9 mouse cellular contexts compared by ENCODE assay signal in the genomic region with DNA sequence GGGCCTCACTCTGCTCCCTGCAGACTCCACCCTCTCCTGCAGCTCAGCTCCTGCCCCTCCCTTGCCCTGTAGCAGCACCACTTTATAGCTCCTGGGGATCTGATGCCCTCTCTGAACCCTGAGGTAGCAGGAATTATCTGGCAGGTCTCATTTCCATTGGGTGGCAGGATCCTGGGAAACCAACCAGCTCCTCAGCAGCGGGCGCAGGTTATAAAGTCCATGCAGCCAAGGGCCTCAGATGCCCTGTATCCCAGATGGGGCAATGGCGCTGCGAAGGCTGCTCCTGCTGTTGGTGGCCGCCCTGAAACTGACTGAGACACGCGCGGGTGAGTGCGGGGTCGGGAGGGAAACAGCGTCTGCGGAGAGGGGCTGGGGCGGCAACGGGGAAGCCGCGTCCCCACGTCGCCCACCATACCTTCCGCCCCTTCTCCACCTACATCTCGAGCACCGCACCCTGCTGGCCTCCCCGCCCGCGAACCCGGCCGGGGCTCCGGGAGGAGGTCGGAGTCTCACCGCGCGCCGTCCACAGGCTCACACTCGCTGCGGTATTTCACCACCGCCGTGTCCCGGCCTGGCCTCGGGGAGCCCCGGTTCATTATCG. TPM values are rescaled to one million over a fixed set of nuclear protein-coding genes. Genes with fewer than 3 reads are reported as not detected.
A peak's percentile ranks its signal among the peaks of the same experiment; 100 is the strongest.
DNase-seq lines count a peak whose midpoint lies in the region; ATAC-seq and TF ChIP-seq lines count a peak whose summit lies in the region.
"Had no signal": no experiment of that assay in that cellular context is flagged by ENCODE, and none has a peak within 500 bp of the region (broad histone marks: within the 10 kb centered on the region; RNA-seq: fewer than 3 reads in every experiment).

Gene H2-Q2, plus strand, starts transcription at position 172 of the 601 bp plus-strand sequence.

- WGBS in heart, embryonic 13.5 days: 2% methylated on average over 40 of the region's 40 CpGs
- WGBS in hindbrain, postnatal 0 days: under 1% methylated on average over 39 of the region's 40 CpGs
- WGBS in liver, embryonic 16.5 days (ENCODE audit: insufficient replicate concordance): 1% methylated on average over 40 of the region's 40 CpGs

- H3K9me3 ChIP-seq in heart, embryonic 13.5 days: no peaks in the 10 kb centered on the region
- H3K9me3 ChIP-seq in hindbrain, postnatal 0 days (ENCODE audit: low read length): no peaks in the 10 kb centered on the region
- H3K9me3 ChIP-seq in liver, embryonic 16.5 days (replicated peaks; ENCODE audit: control insufficient read depth, low read length): no peaks in the 10 kb centered on the region

- H3K4me1 ChIP-seq in heart, embryonic 13.5 days: peaks cover 15% of the 10 kb centered on the region
- H3K4me1 ChIP-seq in bone marrow macrophage, adult 2 months (ENCODE audit: control insufficient read depth, insufficient read depth, low read length): no peaks in the 10 kb centered on the region
- no peaks in the 10 kb centered on the region for H3K4me1 ChIP-seq in hindbrain, postnatal 0 days (ENCODE audit: insufficient read depth, low read length)
- no peaks in the 10 kb centered on the region; the same call in 1 of the 2 replicates for H3K4me1 ChIP-seq in liver, embryonic 16.5 days (ENCODE audit: control insufficient read depth, low read depth, low read length)

- H3K9ac ChIP-seq in heart, embryonic 13.5 days: peak within 1 kb of the TSS; percentile 70
- peak within 1 kb of the TSS; percentile 40 for H3K9ac ChIP-seq in hindbrain, postnatal 0 days (replicated peaks; ENCODE audit: low read length)
- H3K9ac ChIP-seq in liver, embryonic 16.5 days (ENCODE audit: low read depth, low read length): no peak within 1 kb of the TSS

- H3K4me2 ChIP-seq in heart, embryonic 13.5 days: peak within 1 kb of the TSS; percentile 88
- peak within 1 kb of the TSS; percentile 62 for H3K4me2 ChIP-seq in hindbrain, postnatal 0 days (ENCODE audit: low read depth, low read length)
- peak within 1 kb of the TSS; percentile 57 for H3K4me2 ChIP-seq in liver, embryonic 16.5 days (ENCODE audit: low read depth, low read length)

- peaks cover 67% of the 10 kb centered on the region for H3K27me3 ChIP-seq in heart, embryonic 13.5 days (replicated peaks)
- H3K27me3 ChIP-seq in hindbrain, postnatal 0 days (ENCODE audit: insufficient read depth, low read length): peaks cover 6% of the 10 kb centered on the region; the same call in 1 of the 2 replicates
- H3K27me3 ChIP-seq in liver, embryonic 16.5 days (ENCODE audit: control insufficient read depth, insufficient read depth, low read depth, low read length): peaks cover 27% of the 10 kb centered on the region

- TF ChIP-seq POLR2A in bone marrow macrophage, adult 2 months (IDR thresholded peaks at IDR 0.05; ENCODE audit: borderline replicate concordance, low read depth, low read length): no peak

- no peak within 1 kb of the TSS for H3K27ac ChIP-seq in heart, embryonic 13.5 days (replicated peaks)
- H3K27ac ChIP-seq in bone marrow macrophage, adult 2 months (ENCODE audit: insufficient read depth, low read depth, low read length): no peak within 1 kb of the TSS
- no peak within 1 kb of the TSS for H3K27ac ChIP-seq in hindbrain, postnatal 0 days
- no peak within 1 kb of the TSS for H3K27ac ChIP-seq in liver, embryonic 16.5 days (ENCODE audit: low read length)

- DNase-seq in heart, adult 8-10 months (ENCODE audit: low spot score): no peak
- no peak for DNase-seq in hindbrain, postnatal 0 days (ENCODE audit: low spot score)
- DNase-seq in thymus, postnatal 14 days: peak; percentile 77
- no peak for DNase-seq in c-Kit-positive CD71-positive TER-119-positive erythroid progenitor cells, embryonic 14.5 days (ENCODE audit: low spot score)
- DNase-seq in left cerebral cortex, adult 9 months (ENCODE audit: low spot score in 2 of 2): no peak

- H3K36me3 ChIP-seq in heart, embryonic 13.5 days: no peaks in the 10 kb centered on the region
- H3K36me3 ChIP-seq in hindbrain, postnatal 0 days (ENCODE audit: insufficient read depth, low read length): no peaks in the 10 kb centered on the region
- no peaks in the 10 kb centered on the region for H3K36me3 ChIP-seq in liver, embryonic 16.5 days (ENCODE audit: control insufficient read depth, insufficient read depth)

- no peak for ATAC-seq in heart, embryonic 13.5 days (ENCODE audit: extremely low read depth, insufficient number of reproducible peaks, low FRiP score, low TSS enrichment)
- ATAC-seq in hindbrain, postnatal 0 days: peak; percentile 53; the same call in 1 of the 2 replicates
- no peak for ATAC-seq in liver, embryonic 16.5 days (ENCODE audit: low read depth)

- peak within 1 kb of the TSS; percentile 54 for H3K4me3 ChIP-seq in heart, embryonic 13.5 days
- H3K4me3 ChIP-seq in bone marrow macrophage, adult 2 months (ENCODE audit: insufficient read depth, low read length): peak within 1 kb of the TSS; percentile 29; the same call in 1 of the 2 replicates
- H3K4me3 ChIP-seq in hindbrain, postnatal 0 days (ENCODE audit: low read length): peak within 1 kb of the TSS; percentile 40
- H3K4me3 ChIP-seq in liver, embryonic 16.5 days (ENCODE audit: low read depth, low read length): peak within 1 kb of the TSS; percentile 53
- H3K4me3 ChIP-seq: myocyte had no signal

- TF ChIP-seq CTCF in bone marrow macrophage, adult 2 months (IDR thresholded peaks at IDR 0.05; ENCODE audit: low read depth, low read length): no peak
- TF ChIP-seq CTCF in hindbrain, postnatal 0 days (IDR thresholded peaks at IDR 0.05; ENCODE audit: low read depth): no peak

RNA-seq across cellular contexts. Expression of gene H2-Q2, which starts in this region (rescaled TPM):
- 3.3 and 3.4 TPM in 2 replicates for polyA plus RNA-seq in heart, embryonic 13.5 days (2015; fragmentation: Nextera tagmentation; extraction: Ambion mirVana)
- 1 to 10 TPM in 2 of 4 experiments, under 1 TPM in 2; 0.84 to 1.3 (median 1.1) TPM for total RNA-seq in heart, adult 8-10 months (2022)
- polyA plus RNA-seq in bone marrow macrophage, adult 2 months (2012; ENCODE audit: insufficient read depth, insufficient read length, missing spikeins): 0.91 and 1.2 TPM in 2 replicates
- 9.7 and 17.7 TPM in 2 replicates for total RNA-seq in hindbrain, postnatal 0 days (2014; rRNA removed)
- 7.8 and 12.7 TPM in 2 replicates for polyA plus RNA-seq in hindbrain, postnatal 0 days (2015; fragmentation: Nextera tagmentation; extraction: Ambion mirVana)
- 1.3 and 2.6 TPM in 2 replicates for polyA plus RNA-seq in liver, embryonic 16.5 days (2015; fragmentation: Nextera tagmentation; extraction: Ambion mirVana)
